In genomic region chr5:30814424-30815119, GRCm38 (mm10) we compare ENCODE assay signal across 8 mouse cellular contexts. TPM values are rescaled to one million over a fixed set of nuclear protein-coding genes. Genes with fewer than 3 reads are reported as not detected.
DNase-seq lines count a peak whose midpoint lies in the region; ATAC-seq lines count a peak whose summit lies in the region.

Gene Mapre3, plus strand, starts transcription at chr5:30814641.

- peak within 1 kb of the TSS; percentile 90 for H3K9ac ChIP-seq in hindbrain, embryonic 15.5 days

- peak within 1 kb of the TSS; percentile 69 for H3K4me2 ChIP-seq in hindbrain, embryonic 15.5 days

- H3K27ac ChIP-seq in hindbrain, embryonic 15.5 days (replicated peaks) = peak within 1 kb of the TSS; percentile 94

- DNase-seq in T-cell, adult 2 months (ENCODE audit: low spot score) = peak; percentile 84
- peak; percentile 90 to 94 for DNase-seq in cerebellum, postnatal 4 days (ENCODE audit: low spot score in 2 of 2)
- DNase-seq in gastrocnemius, adult 18-20 months (ENCODE audit: low spot score) = peak; percentile 90
- peak; percentile 94 for DNase-seq in layer of hippocampus, postnatal 36 days
- DNase-seq in lung, postnatal 25 days (ENCODE audit: low spot score) = peak; percentile 91
- DNase-seq in retina, adult 2 months (ENCODE audit: low read depth, low spot score) = peak; percentile 80
- DNase-seq in thymus, postnatal 25 days = peak; percentile 88

- H3K27me3 ChIP-seq in hindbrain, embryonic 15.5 days = no peaks in the 10 kb centered on the region

- peak; percentile 97 for ATAC-seq in hindbrain, embryonic 15.5 days (ENCODE audit: low FRiP score, low read depth)

- H3K9me3 ChIP-seq in hindbrain, embryonic 15.5 days = no peaks in the 10 kb centered on the region

- H3K4me1 ChIP-seq in hindbrain, embryonic 15.5 days (replicated peaks) = peaks cover 41% of the 10 kb centered on the region

- WGBS in hindbrain, embryonic 15.5 days = 0% methylated on average over 46 of the region's 59 CpGs

- H3K36me3 ChIP-seq in hindbrain, embryonic 15.5 days = no peaks in the 10 kb centered on the region

- peak within 1 kb of the TSS; percentile 79 for H3K4me3 ChIP-seq in hindbrain, embryonic 15.5 days

RNA-seq across cellular contexts. Expression of gene Mapre3, which starts in this region (rescaled TPM):
- 10 to 100 TPM; 90.8 to 91.0 TPM for total RNA-seq in gastrocnemius, adult 18-20 months (2021)
- 138 and 157 TPM in 2 replicates for polyA plus RNA-seq in hindbrain, embryonic 15.5 days (2015; fragmentation: Nextera tagmentation; extraction: Ambion mirVana)
- total RNA-seq in layer of hippocampus, postnatal 36 days (2021) = 100 to 1,000 TPM; 239 to 251 TPM

Comparison
In these comparisons a context has a peak if more than half of its experiments do, and no peak if none do; other contexts are left out.
1. Peak in every context shown above with its lines: DNase-seq, ATAC-seq, H3K4me3 ChIP-seq and H3K27ac ChIP-seq.